Mouse (Mus musculus) CH12.LX (cell line): ENCODE results near the gene Vwa3a. TPM values are rescaled to one million over a fixed set of nuclear protein-coding genes. Genes with fewer than 3 reads are reported as not detected.

Source experiments
- DNase-seq: peaks from one replicate; pipeline ENCODE4 v3.0.0-alpha.2; 2013; ENCODE audit errors: extremely low read depth
- H3K27ac ChIP-seq: 2 replicates; pipeline ENCODE4 v1.5.1; 2012; ENCODE audit warnings: low read depth, mild to moderate bottlenecking, control low read depth, moderate library complexity; ENCODE audit not compliant: insufficient read depth
- H3K27me3 ChIP-seq: replicated peaks from 2 replicates; pipeline ENCODE3; 2012; ENCODE audit warnings: inconsistent platforms
- H3K36me3 ChIP-seq, 2 experiments: replicated peaks in 1 of 2; 2 replicates each; pipeline versions ENCODE3 to v1.6.1; 2012; ENCODE audit warnings: inconsistent platforms in 1 of 2, low read length in 1 of 2, mild to moderate bottlenecking in 1 of 2, mixed read lengths in 1 of 2, moderate library complexity in 1 of 2; ENCODE audit not compliant: control insufficient read depth in 1 of 2, insufficient read depth in 1 of 2
- H3K4me1 ChIP-seq, 2 experiments: 2 replicates each; pipeline ENCODE4 v1.6.1; 2012; ENCODE audit warnings: inconsistent platforms in 1 of 2, moderate library complexity in 1 of 2; ENCODE audit not compliant: insufficient read depth in 2 of 2, control insufficient read depth in 1 of 2
- H3K4me2 ChIP-seq: 2 replicates; pipeline ENCODE4 v1.6.1; 2012; ENCODE audit warnings: low read depth, mild to moderate bottlenecking, control low read depth; ENCODE audit not compliant: poor library complexity, insufficient read depth, severe bottlenecking
- H3K4me3 ChIP-seq, 3 experiments: fragments of 150-350 bp in 1 of 3; sonication (generic) in 1 of 3; replicated peaks in 1 of 3; 2 replicates each; pipeline versions ENCODE3 to v1.5.1; 2011 to 2012; ENCODE audit warnings: low read depth in 2 of 3, low read length in 2 of 3, mild to moderate bottlenecking in 2 of 3, moderate library complexity in 2 of 3, control low read depth in 1 of 3, improper control_type of control experiment in 1 of 3, inconsistent platforms in 1 of 3, mixed read lengths in 1 of 3; ENCODE audit not compliant: poor library complexity in 1 of 3
- H3K79me2 ChIP-seq: replicated peaks from 2 replicates; pipeline ENCODE4 v1.6.1; 2012; ENCODE audit warnings: mild to moderate bottlenecking, moderate library complexity; ENCODE audit not compliant: control insufficient read depth, poor library complexity, insufficient read depth, severe bottlenecking; ENCODE audit errors: extremely low read depth
- H3K9ac ChIP-seq: 2 replicates; pipeline ENCODE4 v1.6.1; 2012; ENCODE audit warnings: low read depth, mild to moderate bottlenecking, control low read depth, moderate library complexity; ENCODE audit not compliant: insufficient read depth
- H3K9me3 ChIP-seq: replicated peaks from 2 replicates; pipeline ENCODE3; 2012; ENCODE audit warnings: low read length, inconsistent platforms, mixed read lengths
- CHD1 ChIP-seq: IDR thresholded peaks from 2 replicates; pipeline ENCODE4 v1.6.1; 2012; ENCODE audit warnings: low read depth, low read length, improper control_type of control experiment, inconsistent platforms
- EP300 ChIP-seq: IDR thresholded peaks from 2 replicates; pipeline ENCODE4 v1.6.1; 2011; ENCODE audit warnings: low read length, improper control_type of control experiment
- GABPA ChIP-seq: IDR thresholded peaks from 2 replicates; pipeline ENCODE4 v1.6.1; 2012; ENCODE audit warnings: low read depth, low read length, improper control_type of control experiment, inconsistent platforms; ENCODE audit not compliant: insufficient replicate concordance
- IRF4 ChIP-seq: IDR thresholded peaks from 2 replicates; pipeline ENCODE4 v1.6.1; 2014; ENCODE audit warnings: low read depth, mild to moderate bottlenecking, inconsistent platforms, low read length, improper control_type of control experiment
- KAT2A ChIP-seq: IDR thresholded peaks from 2 replicates; pipeline ENCODE4 v1.6.1; 2012; ENCODE audit warnings: low read length, improper control_type of control experiment, inconsistent platforms; ENCODE audit not compliant: insufficient replicate concordance
- RAD21 ChIP-seq: IDR thresholded peaks from 2 replicates; pipeline ENCODE4 v1.6.1; 2011; ENCODE audit warnings: low read depth, mild to moderate bottlenecking, low read length, improper control_type of control experiment, moderate library complexity
- USF1 ChIP-seq: IDR thresholded peaks from 2 replicates; pipeline ENCODE4 v1.6.1; 2014; ENCODE audit warnings: low read depth, mild to moderate bottlenecking, inconsistent platforms, low read length, improper control_type of control experiment
- dilution Hi-C: fragments of 300-500 bp; cut with MboI; formaldehyde crosslinking; loops from 2 replicates; pipeline ENCODE4 v1.14.3; 2020; ENCODE audit warnings: low sequenced_read_pairs; ENCODE audit not compliant: extremely low pct_unique_long_range_greater_than_20kb, extremely low pct_ligation_motif_present
- in situ Hi-C: fragments of 300-500 bp; cut with MboI; formaldehyde crosslinking; loops from 3 replicates; pipeline ENCODE4 v1.14.3; 2019; ENCODE audit warnings: low sequenced_read_pairs, low pct_ligation_motif_present, low pct_unique_long_range_greater_than_20kb, mixed read lengths
- polyA plus RNA-seq: library from polyadenylated mRNA; unstranded; fragments of >175 nt; gene quantifications from 2 replicates; pipeline ENCODE4 v1.2.1, GENCODE M21; 2012; ENCODE audit warnings: low read depth; ENCODE audit not compliant: insufficient read length
- total RNA-seq, 2 experiments: library from RNA; depleted of rRNA; stranded (reverse); fragments of 300-350 nt in 1 of 2; fragments of >200 nt in 1 of 2; gene quantifications; 2 replicates each; pipeline ENCODE4 v1.2.3; 2012 to 2014

Gene Vwa3a
- total and polyA plus RNA-seq, 3 experiments, result not detected

- Histone ChIP-seq H3K27ac (no peak overlapping the region), H3K4me1 (peaks cover 37 to 88% of the 10 kb centered on the region in 2 experiments), H3K36me3 (peaks cover 0 to 3% of the 10 kb centered on the region in 2 experiments), H3K4me3 (no peak overlapping the region), H3K79me2 (no peaks in the 10 kb centered on the region), H3K4me2 (no peak overlapping the region), H3K9me3 (no peaks in the 10 kb centered on the region), H3K27me3 (no peaks in the 10 kb centered on the region), H3K9ac (no peak overlapping the region)
- in situ Hi-C loops (no loop called here), dilution Hi-C loops (no loop called here)
- no peak for TF ChIP-seq USF1
- no peak for DNase-seq
These were observed 109.9 kb downstream of the Vwa3a start for GRCm38 (mm10) chr7:120848831-120849512.

GRCm38 (mm10) chr7:120850165-120850564 is 111.0 kb downstream of the Vwa3a start:
- TF ChIP-seq CHD1 (no peak), EP300 (peak; percentile 78), RAD21 (no peak), GABPA (no peak), IRF4 (peak; percentile 54; the same call in 1 of the 2 replicates), KAT2A (no peak)
- H3K36me3 ChIP-seq, result peaks cover 0 to 3% of the 10 kb centered on the region in 2 experiments
- dilution Hi-C loops (no loop called here), in situ Hi-C loops (no loop called here)
- no peak overlapping the region for H3K4me3 ChIP-seq
- H3K4me1 ChIP-seq, result peaks cover 31 to 79% of the 10 kb centered on the region in 2 experiments
- no peak overlapping the region for H3K4me2 ChIP-seq
- no peak for DNase-seq
- no peak overlapping the region for H3K27ac ChIP-seq
- H3K27me3 ChIP-seq, result no peaks in the 10 kb centered on the region
- no peak overlapping the region for H3K9ac ChIP-seq
- H3K79me2 ChIP-seq, result no peaks in the 10 kb centered on the region
- H3K9me3 ChIP-seq, result no peaks in the 10 kb centered on the region

Other genes with a start within 250 kb of the Vwa3a start
- gene Uqcrc2, start 104.1 kb upstream of the Vwa3a start, total RNA-seq (2012; rRNA removed), result 155 and 158 TPM in 2 replicates
- gene Uqcrc2, start 104.1 kb upstream of the Vwa3a start, total RNA-seq (2014; rRNA removed), result 318 and 341 TPM in 2 replicates
- gene Uqcrc2, start 104.1 kb upstream of the Vwa3a start, polyA plus RNA-seq, result 237 TPM in 2 replicates
- gene Pdzd9, start 69.0 kb upstream of the Vwa3a start, total RNA-seq (2012; rRNA removed), result 0.51 and 0.59 TPM in 2 replicates
- not detected in 2 replicates for gene Pdzd9, start 69.0 kb upstream of the Vwa3a start, total RNA-seq (2014; rRNA removed)
- gene Pdzd9, start 69.0 kb upstream of the Vwa3a start, polyA plus RNA-seq, result 0.30 and 0.39 TPM in 2 replicates
- gene Mosmo, start 61.7 kb upstream of the Vwa3a start, total RNA-seq (2012; rRNA removed), result 14.0 and 15.9 TPM in 2 replicates
- 19.0 and 21.8 TPM in 2 replicates for gene Mosmo, start 61.7 kb upstream of the Vwa3a start, total RNA-seq (2014; rRNA removed)
- 10.4 and 10.9 TPM in 2 replicates for gene Mosmo, start 61.7 kb upstream of the Vwa3a start, polyA plus RNA-seq
- gene Gm5737, start 73.0 kb downstream of the Vwa3a start, total RNA-seq (2012; rRNA removed), result not detected in 2 replicates
- gene Gm5737, start 73.0 kb downstream of the Vwa3a start, total RNA-seq (2014; rRNA removed), result not detected in 2 replicates
- gene Gm5737, start 73.0 kb downstream of the Vwa3a start, polyA plus RNA-seq, result not detected in 2 replicates
- 8.0 and 13.9 TPM in 2 replicates for gene Eef2k, start 103.5 kb downstream of the Vwa3a start, total RNA-seq (2012; rRNA removed)
- gene Eef2k, start 103.5 kb downstream of the Vwa3a start, total RNA-seq (2014; rRNA removed), result 5.0 and 5.5 TPM in 2 replicates
- gene Eef2k, start 103.5 kb downstream of the Vwa3a start, polyA plus RNA-seq, result 13.7 and 15.5 TPM in 2 replicates
- gene Polr3e, start 178.4 kb downstream of the Vwa3a start, total RNA-seq (2012; rRNA removed), result 33.6 and 33.7 TPM in 2 replicates
- gene Polr3e, start 178.4 kb downstream of the Vwa3a start, total RNA-seq (2014; rRNA removed), result 22.3 and 25.3 TPM in 2 replicates
- gene Polr3e, start 178.4 kb downstream of the Vwa3a start, polyA plus RNA-seq, result 38.1 and 38.2 TPM in 2 replicates
- 5.7 and 10.5 TPM in 2 replicates for gene Cdr2, start 243.0 kb downstream of the Vwa3a start, total RNA-seq (2012; rRNA removed)
- 9.5 and 10.4 TPM in 2 replicates for gene Cdr2, start 243.0 kb downstream of the Vwa3a start, total RNA-seq (2014; rRNA removed)
- 8.7 and 9.5 TPM in 2 replicates for gene Cdr2, start 243.0 kb downstream of the Vwa3a start, polyA plus RNA-seq
- gene Mfsd13b, start 243.2 kb downstream of the Vwa3a start, total RNA-seq (2012; rRNA removed), result 0.63 TPM in 1 of 2 replicates, not detected in the other
- not detected in 2 replicates for gene Mfsd13b, start 243.2 kb downstream of the Vwa3a start, total RNA-seq (2014; rRNA removed)
- gene Mfsd13b, start 243.2 kb downstream of the Vwa3a start, polyA plus RNA-seq, result not detected in 2 replicates